Mouse (Mus musculus) ES-CJ7 (cell line): ENCODE data around the gene Nme7.

Source experiments
- DNase-seq: peaks from one replicate; pipeline ENCODE4 v3.0.0; 2011; ENCODE audit warnings: low read depth, low spot score

Nme7 gene

DNA sequence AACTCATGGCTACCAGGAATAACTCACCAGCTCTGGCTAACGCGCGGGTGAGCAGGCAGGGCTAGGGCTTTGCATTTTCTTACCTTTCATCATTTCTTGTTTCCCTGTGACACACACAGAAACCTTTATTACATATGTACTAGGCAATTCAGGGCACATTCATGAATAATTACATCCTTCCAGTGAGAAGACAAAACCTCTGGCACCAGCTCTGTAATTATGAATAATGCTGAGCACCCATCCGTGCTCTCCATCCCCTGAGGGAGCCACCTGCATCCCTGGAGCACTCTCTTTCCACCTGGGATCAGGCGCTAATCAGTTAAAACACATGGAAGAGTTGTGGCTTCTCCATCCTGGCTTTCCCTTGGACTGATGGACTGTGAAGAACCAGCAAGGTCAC, at the start of gene Nme7:
TSS of gene Nme7 (plus strand) at position 301 of the 400 bp plus-strand sequence.
- DNase-seq, result no peak

DNA sequence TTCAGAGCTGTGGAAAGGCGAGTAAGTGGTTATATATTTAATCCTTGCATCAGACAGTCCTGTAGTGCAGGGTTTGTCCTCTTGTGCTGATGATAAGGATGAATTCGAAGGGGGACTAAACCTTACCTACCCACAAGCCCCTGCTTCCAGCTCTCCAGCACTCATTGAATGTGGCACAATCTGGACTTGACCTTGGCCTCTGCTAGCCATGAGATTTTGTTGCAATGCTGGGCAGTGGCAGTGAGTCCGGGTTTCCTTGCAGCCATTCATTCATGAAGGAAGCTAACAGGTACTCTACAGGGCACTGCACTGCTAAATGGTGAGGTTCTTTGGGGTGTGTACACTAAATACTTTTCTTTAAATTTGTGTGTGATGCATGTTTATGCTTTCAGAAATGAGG, 49.1 kb upstream of the Nme7 start:
- no peak for DNase-seq

DNA sequence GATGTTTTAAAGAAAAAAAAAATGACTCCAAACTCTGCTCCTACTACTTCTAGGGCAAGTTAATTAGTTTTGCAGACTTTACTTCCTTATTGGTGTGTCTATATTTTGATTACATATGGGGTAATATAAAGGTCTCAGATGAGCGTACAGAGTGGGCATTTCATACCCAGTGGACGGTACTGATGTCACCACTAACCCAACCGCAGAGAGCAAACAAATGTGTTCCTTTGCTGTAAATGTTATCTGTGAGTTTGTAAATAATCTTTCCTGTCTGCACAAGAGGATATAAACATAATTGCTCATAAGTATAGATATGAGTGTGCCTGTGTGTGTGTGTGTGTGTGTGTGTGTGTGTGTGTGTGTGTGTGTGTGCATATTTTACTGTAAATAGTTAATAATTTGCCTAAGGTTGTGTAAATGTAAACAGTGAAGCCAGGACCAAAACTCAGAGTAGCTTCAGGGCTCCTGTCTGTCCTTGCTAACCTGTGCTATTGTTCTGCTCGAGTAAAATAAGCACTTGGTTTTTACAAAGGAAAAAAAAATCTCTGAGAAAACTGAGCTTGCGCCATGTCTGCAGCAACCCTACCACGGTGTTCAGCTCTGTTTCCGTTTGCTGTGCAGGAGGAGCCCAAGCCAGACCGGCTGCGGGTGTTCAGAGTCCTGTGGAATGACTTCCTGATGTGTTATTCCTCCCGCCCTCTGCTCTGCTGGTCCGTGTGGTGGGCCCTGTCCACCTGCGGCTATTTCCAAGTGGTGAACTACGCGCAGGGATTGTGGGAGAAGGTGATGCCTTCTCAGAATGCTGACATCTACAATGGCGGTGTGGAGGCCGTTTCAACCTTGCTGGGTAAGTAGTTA, 43.5 kb upstream of the Nme7 start:
- no peak for DNase-seq

DNA sequence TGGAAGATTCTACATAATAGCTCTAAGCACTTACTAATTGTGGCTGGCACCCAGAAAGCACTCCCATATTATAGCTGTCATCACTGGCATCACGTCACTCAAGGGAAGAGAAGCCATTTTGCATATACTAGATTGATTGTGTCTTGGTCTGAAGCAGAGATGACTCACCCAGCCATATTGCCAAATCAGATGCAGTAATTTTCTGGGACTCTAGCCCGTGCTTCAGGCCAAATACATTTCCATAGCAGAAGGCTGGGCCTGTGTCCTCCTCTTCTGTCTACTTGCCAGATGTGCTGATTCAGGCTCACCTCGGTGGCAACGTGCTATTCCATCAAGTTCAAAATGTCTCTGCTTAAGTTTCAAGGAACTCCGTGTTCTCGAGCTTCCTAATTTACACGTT, 42.4 kb upstream of the Nme7 start:
- DNase-seq, result no peak

DNA sequence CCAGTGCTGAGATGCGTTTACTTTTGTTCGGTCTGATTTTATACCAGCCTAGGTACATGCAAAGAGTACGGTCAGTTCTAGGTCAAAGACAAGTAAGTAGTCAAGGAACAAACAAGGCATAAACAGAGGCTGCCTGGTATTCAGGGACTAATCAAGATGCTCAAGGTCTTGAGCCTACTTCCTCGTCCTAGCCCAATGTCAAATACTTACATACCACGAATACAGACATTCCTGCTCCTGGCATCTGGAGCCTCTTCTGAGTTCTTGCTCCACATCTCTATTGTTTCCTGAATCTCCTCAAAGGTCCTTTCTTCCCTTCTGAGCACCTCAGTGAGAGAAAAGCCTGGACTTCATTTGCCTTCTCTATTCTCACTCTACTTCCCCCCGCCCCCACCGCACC, 33.0 kb upstream of the Nme7 start:
- DNase-seq, result no peak

DNA sequence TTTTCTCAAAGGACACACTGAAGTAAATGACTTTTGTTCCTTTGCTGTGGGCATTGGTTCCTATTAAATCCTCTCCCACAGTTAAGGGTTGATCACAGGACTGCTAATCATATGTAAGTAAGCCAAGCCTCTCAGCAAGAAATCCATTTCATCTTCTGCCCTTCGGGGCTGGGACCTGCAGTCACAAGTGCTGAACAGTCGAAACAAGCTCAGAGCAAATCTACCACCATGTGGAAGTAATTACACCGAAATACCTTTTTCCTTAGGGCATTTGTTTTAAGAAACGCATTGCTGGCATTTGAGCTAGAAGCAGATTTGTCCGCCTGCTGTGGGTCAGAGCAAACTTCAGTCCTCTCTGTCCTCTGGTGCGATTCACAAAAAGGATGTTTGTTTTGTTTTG, 30.3 kb upstream of the Nme7 start:
- no peak for DNase-seq

DNA sequence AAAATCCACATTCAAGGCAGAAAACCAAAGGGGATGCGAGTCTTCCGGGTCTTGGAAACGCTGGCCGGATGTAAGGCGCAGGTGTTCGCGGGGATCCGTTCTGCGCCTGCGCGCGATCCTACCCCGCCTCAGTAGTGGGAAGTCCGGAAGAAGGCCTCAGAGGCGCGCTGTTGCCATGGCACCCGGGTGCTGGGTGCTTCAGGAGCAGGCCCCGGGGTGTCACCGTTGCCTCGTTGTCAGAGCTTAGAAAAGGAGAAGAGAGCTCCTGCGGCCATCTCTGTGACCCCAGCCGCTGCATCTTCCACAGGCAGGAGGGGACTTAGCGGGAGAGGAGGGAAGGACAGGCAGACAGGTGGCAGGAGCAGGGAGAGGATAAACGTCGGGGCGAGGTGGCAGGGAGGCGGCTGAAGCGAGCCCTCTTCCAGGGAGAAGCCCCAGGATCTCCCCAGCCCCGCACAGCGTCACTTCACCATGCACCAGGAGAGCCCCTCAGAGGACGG, 28.4 kb upstream of the Nme7 start, which contains the start of gene Ccdc181:
TSS of gene Ccdc181 (plus strand) at position 131 of the 500 bp plus-strand sequence.
- peak; percentile 97 for DNase-seq

DNA sequence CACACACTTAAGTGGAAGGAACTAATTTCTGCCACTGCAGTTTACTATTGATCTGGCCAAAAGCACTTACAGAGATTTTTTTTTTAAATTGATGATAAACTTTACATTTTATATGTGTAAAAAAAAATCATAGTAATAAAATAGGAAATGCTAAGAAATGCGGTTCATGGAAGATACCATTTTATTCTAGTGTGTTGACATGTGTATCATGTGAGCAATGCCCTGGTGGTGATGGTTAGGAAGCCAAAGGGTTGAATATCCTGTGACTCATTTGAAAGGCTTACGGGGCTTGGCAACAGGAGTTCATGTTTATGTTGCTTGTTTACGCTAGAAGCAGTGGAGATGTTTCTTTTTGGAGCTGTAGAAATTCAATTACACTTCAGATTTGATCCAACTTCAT, 27.4 kb upstream of the Nme7 start:
- DNase-seq, result no peak

DNA sequence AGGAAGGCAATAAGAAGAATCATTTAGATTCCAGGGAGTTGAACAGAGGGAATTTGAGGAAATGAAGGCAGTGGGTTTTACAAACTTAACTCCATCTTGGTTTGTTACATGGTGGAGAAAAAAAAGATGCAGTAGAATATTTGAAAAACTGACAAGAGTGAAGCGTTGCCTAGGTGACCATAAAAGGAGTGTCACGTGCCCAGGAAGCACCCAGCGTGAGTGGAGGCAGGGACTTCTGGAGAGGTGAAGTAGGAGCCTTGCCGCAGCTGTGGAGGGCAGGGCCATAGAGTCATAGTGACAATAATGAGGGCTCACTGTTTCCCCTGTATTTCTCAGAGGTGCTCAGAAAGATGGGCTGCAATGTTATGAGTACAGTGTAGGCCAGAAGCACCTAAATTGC, 24.6 kb upstream of the Nme7 start:
- no peak for DNase-seq

DNA sequence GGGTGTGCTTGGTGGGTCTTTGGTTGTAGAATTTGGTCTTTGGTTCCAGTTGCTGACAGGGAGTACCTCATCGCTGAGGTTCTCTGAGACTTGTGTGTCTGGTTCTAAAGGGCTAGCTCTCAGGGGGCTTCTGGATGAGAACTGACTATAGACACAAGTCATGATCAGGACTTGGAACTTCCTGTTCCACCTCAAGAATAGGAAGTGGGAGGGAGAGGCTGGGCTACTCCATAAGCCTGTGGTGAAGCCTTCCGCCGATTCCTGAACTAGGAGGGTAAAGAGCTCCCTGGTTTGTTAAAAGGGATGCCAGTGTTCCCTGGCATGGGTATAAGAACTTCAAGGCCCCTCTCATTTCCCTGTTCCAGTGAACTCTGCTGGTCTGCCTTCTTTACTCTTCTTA, 19.9 kb upstream of the Nme7 start:
- no peak for DNase-seq

DNA sequence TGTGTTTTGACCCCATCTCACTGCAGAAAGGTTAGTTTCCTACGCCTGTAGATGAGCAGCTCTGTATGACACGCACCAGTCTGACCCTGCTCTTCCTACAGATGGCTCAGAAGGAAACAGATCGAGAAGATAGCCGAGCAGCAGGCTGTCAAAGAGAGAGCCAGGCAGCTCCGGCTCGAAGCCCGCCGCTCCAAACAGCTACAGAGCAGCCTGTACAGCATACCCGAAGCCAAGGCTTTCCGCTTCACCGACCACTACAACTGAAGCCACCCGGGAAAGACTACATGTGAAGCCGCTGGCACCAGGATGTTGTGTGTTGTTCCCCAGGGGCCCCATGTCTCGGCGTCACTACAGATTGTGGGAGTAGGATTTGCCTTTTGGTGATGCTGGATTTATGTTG, 16.5 kb upstream of the Nme7 start:
- DNase-seq, result no peak

DNA sequence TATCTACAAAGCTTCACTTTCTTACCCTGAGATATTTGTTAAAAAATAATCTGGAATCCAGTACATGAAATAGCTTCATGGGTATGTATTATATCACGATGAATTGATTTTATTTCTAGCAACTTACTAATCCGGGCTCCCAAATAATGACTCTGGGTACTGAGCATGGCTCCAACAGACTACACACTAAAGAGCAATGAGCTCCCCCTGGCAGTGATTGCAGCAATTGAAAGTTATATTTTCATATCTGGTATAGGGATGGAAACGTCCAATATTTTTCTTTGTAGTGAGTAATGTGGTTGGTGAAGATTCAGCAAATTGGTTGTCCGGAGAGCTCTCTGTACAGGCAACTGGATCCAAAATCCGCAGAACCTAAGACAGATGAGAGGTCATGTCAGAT, 11.9 kb upstream of the Nme7 start:
- DNase-seq, result no peak

DNA sequence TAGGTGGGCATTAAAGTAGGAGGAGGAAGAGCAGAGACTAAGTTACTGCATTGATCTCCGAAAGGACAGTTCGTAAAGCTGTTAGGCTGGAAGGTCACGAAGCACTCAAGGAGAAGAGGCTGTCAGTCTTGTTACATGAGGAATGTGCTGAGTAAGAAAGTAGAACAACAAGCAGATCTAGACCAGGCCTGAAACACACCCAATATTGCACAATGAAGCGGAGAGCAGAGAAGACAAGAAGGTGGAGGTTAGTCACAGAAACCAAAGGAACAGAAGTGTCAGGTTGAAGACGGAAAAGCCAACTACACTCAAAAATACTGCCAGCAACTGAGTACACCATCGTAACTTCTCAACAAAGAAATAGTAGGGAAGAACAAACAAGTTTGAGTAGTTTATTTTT, 9.8 kb upstream of the Nme7 start:
- DNase-seq, result no peak

DNA sequence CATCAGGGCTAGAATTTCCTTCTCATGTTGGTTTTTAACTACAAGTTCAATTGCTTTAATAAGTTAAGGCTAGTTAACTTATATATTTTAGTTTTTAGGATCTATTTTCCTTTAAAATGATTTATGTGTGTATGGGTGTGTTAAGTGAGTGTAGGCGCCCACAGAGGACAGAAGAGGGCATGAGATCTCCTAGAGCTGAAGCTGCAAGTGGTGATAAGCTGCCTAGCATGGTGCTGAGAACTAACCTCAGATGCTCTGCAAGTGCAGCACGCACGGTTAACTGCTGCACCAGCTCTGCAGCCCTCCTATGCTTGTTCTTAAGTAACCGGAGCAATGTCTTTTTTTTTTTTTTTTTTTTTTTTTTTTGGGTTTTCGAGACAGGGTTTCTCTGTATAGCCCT, 7.4 kb upstream of the Nme7 start:
- DNase-seq, result no peak

DNA sequence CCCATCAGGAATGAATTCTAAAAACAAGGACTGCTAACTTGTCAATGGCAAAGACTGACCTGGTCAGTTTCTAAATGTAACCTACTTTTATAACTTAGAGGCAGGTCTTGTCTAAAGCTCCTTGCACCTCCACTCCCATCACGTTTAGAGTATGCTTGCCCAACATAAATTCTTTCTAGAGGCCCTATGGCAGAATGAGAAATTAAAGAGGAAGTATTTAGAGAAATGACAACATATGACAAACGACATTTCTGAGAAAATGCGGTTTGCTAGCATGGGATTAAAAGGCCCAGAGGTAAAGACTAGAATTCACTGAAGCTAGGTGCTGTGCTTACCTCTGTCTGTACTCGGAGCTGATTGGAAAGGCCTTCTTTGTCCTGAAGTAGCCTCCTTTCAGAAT, 2.0 kb upstream of the Nme7 start:
- no peak for DNase-seq

DNA sequence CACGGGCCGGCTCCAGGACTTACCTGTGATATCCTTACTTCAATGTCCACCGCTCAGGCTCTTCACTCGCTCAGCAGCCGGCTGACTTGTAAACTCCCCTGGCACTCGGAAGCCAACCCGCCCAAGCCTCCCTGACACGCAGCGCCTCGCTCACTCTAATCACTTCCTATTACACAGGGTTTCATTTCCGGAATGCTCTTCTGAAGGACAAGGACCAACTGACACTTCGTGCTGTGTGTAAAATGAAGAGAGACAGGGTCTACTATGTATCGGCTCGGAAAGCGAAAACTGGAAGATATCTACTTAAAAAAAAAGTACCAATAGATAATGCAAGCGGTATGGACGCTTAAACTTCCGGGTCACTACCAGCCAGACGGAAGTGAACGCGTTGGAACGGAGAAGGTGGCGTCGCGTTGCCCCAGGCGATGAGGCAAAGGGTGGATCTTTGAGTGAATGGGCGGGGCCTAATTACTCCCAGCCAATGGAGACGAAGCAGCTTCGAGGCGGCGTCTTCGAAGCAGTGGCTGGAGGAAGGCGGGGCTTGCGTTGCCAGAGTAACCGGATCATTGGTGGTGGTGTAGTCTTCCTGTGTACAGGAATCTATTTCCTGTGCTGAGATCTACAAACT, 3.3 kb downstream of the Nme7 start, which contains the start of gene Blzf1:
TSS of gene Blzf1 (minus strand) at position 366 of the 628 bp plus-strand sequence.
- peak; percentile 100 for DNase-seq

DNA sequence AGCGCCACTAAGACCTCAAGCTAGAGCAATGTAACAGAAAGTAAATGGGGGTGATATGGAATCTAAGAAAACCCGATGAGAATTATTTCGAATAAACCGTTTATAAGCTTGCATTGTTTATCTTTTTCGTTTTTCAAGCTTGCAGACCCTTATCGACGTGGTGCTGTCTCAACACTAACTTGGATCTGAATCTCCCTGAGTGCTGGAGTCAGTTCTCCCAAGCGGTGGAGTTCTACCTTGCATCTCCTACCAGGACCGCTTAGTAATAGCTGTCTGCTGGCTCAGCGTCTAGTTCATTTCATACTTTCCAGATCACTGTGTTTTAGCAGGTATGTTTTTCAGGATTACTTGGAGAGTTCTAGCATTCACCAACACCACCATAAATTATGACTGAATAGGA, 4.0 kb downstream of the Nme7 start:
- DNase-seq, result peak; percentile 39

DNA sequence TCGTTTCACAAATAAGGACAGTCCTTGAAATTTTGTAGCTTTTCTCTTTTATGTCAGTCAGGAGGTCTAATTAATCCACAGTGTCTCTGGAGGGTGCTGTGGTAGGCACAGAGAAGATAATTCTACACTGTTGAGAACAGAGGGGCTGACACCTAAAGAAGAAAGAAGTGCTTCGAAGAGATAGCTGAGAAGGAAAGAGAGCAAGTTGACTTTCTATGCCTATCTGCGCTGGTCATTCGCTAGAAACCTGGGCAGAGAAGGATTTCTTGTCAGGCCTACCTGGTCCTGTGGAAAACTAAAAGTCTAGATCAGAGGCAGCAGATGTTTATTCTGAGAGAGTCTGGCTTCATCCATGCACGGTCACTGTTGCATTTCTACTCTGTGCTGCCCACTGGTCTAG, 10.2 kb downstream of the Nme7 start:
- no peak for DNase-seq

DNA sequence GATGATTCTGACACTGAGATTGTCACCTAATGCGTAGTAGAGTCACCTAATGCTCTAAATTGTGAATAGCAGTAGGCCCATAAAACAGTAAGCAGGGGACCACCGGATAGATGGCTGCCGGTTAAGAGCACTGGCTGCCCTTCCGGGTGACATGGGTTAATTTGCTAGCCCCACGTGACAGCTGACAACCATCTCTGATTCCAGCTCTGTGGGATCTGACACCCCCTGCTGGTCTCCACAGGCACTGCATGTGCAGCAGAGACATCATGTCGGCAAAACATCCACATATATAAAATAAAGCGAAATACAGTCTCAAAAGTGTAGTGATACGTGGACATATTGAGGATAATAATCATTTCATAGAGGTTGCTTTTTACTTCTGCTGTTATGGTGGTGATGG, 11.3 kb downstream of the Nme7 start:
- peak; percentile 90 for DNase-seq

DNA sequence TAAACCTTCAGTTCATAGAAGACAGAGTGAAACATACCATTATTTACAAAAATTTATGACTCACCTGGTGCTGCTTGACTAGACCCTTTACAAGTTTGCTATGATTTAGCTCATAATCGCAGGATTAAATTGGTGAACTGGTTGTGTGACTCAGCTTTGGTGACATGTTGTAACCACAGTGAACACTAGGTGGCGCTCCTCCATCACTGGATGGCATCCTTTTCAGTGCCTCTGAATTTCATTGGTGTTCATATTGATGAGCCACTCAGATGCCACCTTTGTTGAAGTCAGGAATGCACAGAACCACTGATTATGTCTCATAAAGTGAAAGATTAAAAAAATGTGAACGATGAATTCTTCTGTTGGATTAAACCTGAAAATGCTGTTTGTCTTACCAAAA, 12.8 kb downstream of the Nme7 start:
- DNase-seq, result peak; percentile 75

DNA sequence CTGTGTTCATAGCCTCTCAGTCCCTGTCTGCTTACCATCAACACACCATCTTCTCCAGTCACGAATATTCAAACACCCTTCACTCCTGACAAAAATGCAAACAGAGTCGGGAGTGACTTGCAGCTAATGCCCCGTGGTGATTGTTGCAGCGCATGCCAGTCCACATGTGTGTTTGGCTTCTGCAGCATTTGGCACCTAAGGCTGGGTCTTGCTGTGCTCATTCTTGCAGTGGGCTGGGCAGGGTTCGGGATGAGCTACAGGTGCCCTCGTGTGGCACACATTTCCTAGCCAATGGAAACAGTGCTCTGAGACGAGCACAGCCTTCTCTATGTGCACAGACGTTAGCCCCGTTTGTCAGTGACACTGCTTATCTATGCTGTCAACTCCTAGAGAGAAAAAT, 13.3 kb downstream of the Nme7 start:
- no peak for DNase-seq

DNA sequence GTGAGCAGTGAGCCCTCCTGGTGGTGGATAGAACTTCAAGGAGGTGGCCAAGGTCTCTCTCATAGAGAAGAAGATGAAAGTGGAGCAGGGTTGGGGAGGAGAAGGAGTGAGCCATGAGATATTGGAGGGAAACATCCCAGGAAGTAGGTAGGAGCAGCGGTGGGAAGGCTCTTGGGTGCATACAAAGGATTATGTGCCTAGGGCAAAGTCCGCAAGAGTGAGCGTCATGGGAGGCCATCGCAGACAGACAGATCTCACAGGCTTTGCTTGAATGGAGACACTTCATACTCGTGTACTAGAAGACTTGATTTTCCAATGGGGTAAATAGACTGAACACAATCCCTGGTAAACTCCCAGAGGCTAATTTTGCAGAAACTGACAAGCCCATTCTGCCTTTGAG, 14.6 kb downstream of the Nme7 start:
- DNase-seq, result no peak

DNA sequence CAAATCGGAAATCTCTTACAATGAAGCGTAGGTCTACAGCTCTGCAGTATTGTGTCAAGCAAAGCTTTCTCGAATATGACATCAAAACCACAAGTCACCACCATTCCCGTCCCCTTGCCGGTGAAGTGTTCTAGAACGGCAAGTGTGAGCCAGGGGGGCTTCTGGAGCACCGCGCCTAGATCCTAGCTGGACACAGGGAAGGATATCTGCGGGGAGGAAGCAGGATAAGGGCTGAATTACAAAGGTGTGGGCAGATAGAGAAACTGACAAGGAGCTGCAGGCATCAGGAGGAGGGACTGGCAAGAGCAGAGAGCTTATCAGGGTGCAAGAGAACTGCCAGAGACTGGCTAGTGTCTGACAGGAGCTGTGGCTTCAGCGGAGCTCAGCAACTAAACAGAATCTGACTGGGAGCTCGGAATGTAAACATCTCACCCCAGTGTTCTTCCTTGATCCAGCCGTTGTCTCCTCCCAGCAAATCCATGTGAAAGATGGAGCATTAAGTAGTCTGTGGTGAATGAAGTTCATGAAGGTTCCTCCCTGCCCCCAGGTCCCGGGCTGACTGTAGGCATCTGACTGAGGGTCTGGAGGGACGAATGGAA, 15.7 kb downstream of the Nme7 start:
- no peak for DNase-seq
